Mouse (Mus musculus): Measurements from ENCODE around the gene Olfr270. TPM values are rescaled to one million over a fixed set of nuclear protein-coding genes. Genes with fewer than 3 reads are reported as not detected.
A peak's percentile ranks its signal among the peaks of the same experiment; 100 is the strongest.

Olfr270 gene
- total and polyA plus RNA-seq, 3 experiments: not detected

GRCm38 (mm10) chr4:52999449-52999848, 35.1 kb downstream of the Olfr270 start:
- H3K4me1 ChIP-seq (ENCODE audit: control insufficient read depth in 1 of 2, insufficient read depth in 2 of 2, low read length in 2 of 2): no peaks in the 10 kb centered on the region
- no peak for DNase-seq (ENCODE audit: low read depth, low spot score)
- no peaks in the 10 kb centered on the region for H3K36me3 ChIP-seq (ENCODE audit: control insufficient read depth in 1 of 2, insufficient read depth in 2 of 2, low read length in 2 of 2)
- peaks cover 10 to 13% of the 10 kb centered on the region in 2 experiments for H3K27me3 ChIP-seq (ENCODE audit: control insufficient read depth in 1 of 2, insufficient read depth in 2 of 2, low read length in 2 of 2)
- no peaks in the 10 kb centered on the region for H3K79me2 ChIP-seq (ENCODE audit: control insufficient read depth, insufficient read depth, low read length, poor library complexity)
- H3K9ac ChIP-seq (ENCODE audit: control insufficient read depth, low read depth, low read length, poor library complexity, severe bottlenecking): no peak overlapping the region
- H3K9me3 ChIP-seq (replicated peaks; ENCODE audit: insufficient read depth, low read length): no peaks in the 10 kb centered on the region
- TF ChIP-seq ZMIZ1 (IDR thresholded peaks at IDR 0.05; ENCODE audit: low read depth, low read length) (no peak), GABPA (IDR thresholded peaks at IDR 0.05; ENCODE audit: low read depth, low read length) (no peak), BHLHE40 (IDR thresholded peaks at IDR 0.05; ENCODE audit: borderline replicate concordance, low read depth, low read length) (no peak), KAT2A (conservative IDR thresholded peaks at IDR 0.05; ENCODE audit: low read depth, low read length) (no peak), SMC3 (IDR thresholded peaks at IDR 0.05; ENCODE audit: low read depth, low read length) (no peak), TBP (IDR thresholded peaks at IDR 0.05; ENCODE audit: low read depth, low read length) (no peak)
- H3K27ac ChIP-seq (ENCODE audit: control insufficient read depth, low read depth, low read length): no peak overlapping the region
- no peak overlapping the region for H3K4me3 ChIP-seq (ENCODE audit: control insufficient read depth in 1 of 2, insufficient read depth in 1 of 2, low read depth in 2 of 2, low read length in 2 of 2)

- H3K36me3 ChIP-seq (ENCODE audit: control insufficient read depth in 1 of 2, insufficient read depth in 2 of 2, low read length in 2 of 2): no peaks in the 10 kb centered on the region
- no peak overlapping the region for H3K27ac ChIP-seq (ENCODE audit: control insufficient read depth, low read depth, low read length)
- TF ChIP-seq GATA1 (IDR thresholded peaks at IDR 0.05; ENCODE audit: low read depth, low read length): no peak
- no peak for TF ChIP-seq MAZ (IDR thresholded peaks at IDR 0.05; ENCODE audit: low read depth, low read length)
- no peak for TF ChIP-seq HCFC1 (IDR thresholded peaks at IDR 0.05; ENCODE audit: low read depth, low read length)
- no peak for TF ChIP-seq TBP (IDR thresholded peaks at IDR 0.05; ENCODE audit: low read depth, low read length)
- no peak for TF ChIP-seq MXI1 (IDR thresholded peaks at IDR 0.05; ENCODE audit: low read depth, low read length)
- TF ChIP-seq ZMIZ1 (IDR thresholded peaks at IDR 0.05; ENCODE audit: low read depth, low read length): no peak
- TF ChIP-seq POLR2AphosphoS2 (IDR thresholded peaks at IDR 0.05; ENCODE audit: low read length): no peak
- no peaks in the 10 kb centered on the region for H3K9me3 ChIP-seq (replicated peaks; ENCODE audit: insufficient read depth, low read length)
- no peak for DNase-seq (ENCODE audit: low read depth, low spot score)
- H3K79me2 ChIP-seq (ENCODE audit: control insufficient read depth, insufficient read depth, low read length, poor library complexity): no peaks in the 10 kb centered on the region
- peaks cover 7 to 10% of the 10 kb centered on the region in 2 experiments for H3K27me3 ChIP-seq (ENCODE audit: control insufficient read depth in 1 of 2, insufficient read depth in 2 of 2, low read length in 2 of 2)
- no peak overlapping the region for H3K9ac ChIP-seq (ENCODE audit: control insufficient read depth, low read depth, low read length, poor library complexity, severe bottlenecking)
- no peak overlapping the region for H3K4me3 ChIP-seq (ENCODE audit: control insufficient read depth in 1 of 2, insufficient read depth in 1 of 2, low read depth in 2 of 2, low read length in 2 of 2)
- H3K4me1 ChIP-seq (ENCODE audit: control insufficient read depth in 1 of 2, insufficient read depth in 2 of 2, low read length in 2 of 2): no peaks in the 10 kb centered on the region
These were observed 35.8 kb downstream of the Olfr270 start for GRCm38 (mm10) chr4:53000154-53000553.

GRCm38 (mm10) chr4:53009183-53009582, 44.8 kb downstream of the Olfr270 start:
- peak; percentile 34 for TF ChIP-seq SMC3 (IDR thresholded peaks at IDR 0.05; ENCODE audit: low read depth, low read length)
- peak; percentile 48 for TF ChIP-seq RAD21 (IDR thresholded peaks at IDR 0.05; ENCODE audit: low read depth, low read length)
- no peak for TF ChIP-seq POLR2AphosphoS5 (IDR thresholded peaks at IDR 0.05; ENCODE audit: borderline replicate concordance, low read depth, low read length)
- peak in 2 of 3 experiments; percentile 7 to 37; a peak in 2 of 6 replicates for TF ChIP-seq CTCF (IDR thresholded peaks at IDR 0.05 in 2 of 3, conservative IDR thresholded peaks at IDR 0.05 in 1 of 3; ENCODE audit: control insufficient read depth in 1 of 3, insufficient read depth in 1 of 3, low read depth in 2 of 3, low read length in 3 of 3, poor library complexity in 1 of 3, severe bottlenecking in 1 of 3)
- peak; percentile 33 for DNase-seq (ENCODE audit: low read depth, low spot score)
- peaks cover 2% of the 10 kb centered on the region; the same call in 1 of the 2 replicates for H3K79me2 ChIP-seq (ENCODE audit: control insufficient read depth, insufficient read depth, low read length, poor library complexity)
- H3K27ac ChIP-seq (ENCODE audit: control insufficient read depth, low read depth, low read length): no peak overlapping the region
- no peaks in the 10 kb centered on the region for H3K9me3 ChIP-seq (replicated peaks; ENCODE audit: insufficient read depth, low read length)
- no peaks in the 10 kb centered on the region; a peak in 2 of 4 replicates for H3K27me3 ChIP-seq (ENCODE audit: control insufficient read depth in 1 of 2, insufficient read depth in 2 of 2, low read length in 2 of 2)
- no peak overlapping the region for H3K4me3 ChIP-seq (ENCODE audit: control insufficient read depth in 1 of 2, insufficient read depth in 1 of 2, low read depth in 2 of 2, low read length in 2 of 2)
- H3K36me3 ChIP-seq (ENCODE audit: control insufficient read depth in 1 of 2, insufficient read depth in 2 of 2, low read length in 2 of 2): no peaks in the 10 kb centered on the region; a peak in 1 of 4 replicates
- no peak overlapping the region for H3K9ac ChIP-seq (ENCODE audit: control insufficient read depth, low read depth, low read length, poor library complexity, severe bottlenecking)
- H3K4me1 ChIP-seq (ENCODE audit: control insufficient read depth in 1 of 2, insufficient read depth in 2 of 2, low read length in 2 of 2): peaks cover 0 to 3% of the 10 kb centered on the region in 2 experiments; a peak in 1 of 4 replicates

Data from MEL (cell line).